Mouse (Mus musculus) T-cell, adult 66 days (primary cell): Measurements from ENCODE around the gene Gm6337. TPM values are rescaled to one million over a fixed set of nuclear protein-coding genes. Genes with fewer than 3 reads are reported as not detected.

Source experiments
- total RNA-seq, 2 experiments: library from RNA; stranded (reverse); gene quantifications; 3 replicates in 1 of 2; 4 replicates in 1 of 2; pipeline ENCODE4 v1.2.4; 2023

The Gm6337 gene
- not detected for total RNA-seq

GRCm38 (mm10) chr14:6058167-6058566 is at the start of gene Gm6337:
Gene Gm6337 (minus strand): TSS chr14:6058267.

GRCm38 (mm10) chr14:6093842-6094241 is 35.8 kb upstream of the Gm6337 start, which contains the start of gene Gm8206:
Gene Gm8206 (minus strand): TSS chr14:6093942.

Other genes starting within 250 kb of the Gm6337 start
- not detected for gene Gm3424, start 227.9 kb downstream of the Gm6337 start, total RNA-seq
- under 1 TPM in 1 of 2 experiments, not detected in 1; 0.83 TPM for gene Gm8237, start 177.9 kb downstream of the Gm6337 start, total RNA-seq
- not detected for gene Gm3248, start 96.5 kb downstream of the Gm6337 start, total RNA-seq
- gene Gm3453, start 79.1 kb downstream of the Gm6337 start, total RNA-seq, result not detected
- not detected for gene Gm8206, start 35.7 kb upstream of the Gm6337 start, total RNA-seq
- 1 to 10 TPM in 1 of 2 experiments, under 1 TPM in 1; 0.80 to 1.8 TPM for gene Gm3468, start 50.4 kb upstream of the Gm6337 start, total RNA-seq
- not detected for gene Gm3476, start 67.5 kb upstream of the Gm6337 start, total RNA-seq
- gene Gm21560, start 161.0 kb upstream of the Gm6337 start, total RNA-seq, result under 1 TPM in 1 of 2 experiments, not detected in 1; 0.33 TPM
- 1 to 10 TPM in 1 of 2 experiments, not detected in 1; 1.1 TPM for gene Gm3411, start 229.0 kb upstream of the Gm6337 start, total RNA-seq
- gene Gm21103, start 246.6 kb upstream of the Gm6337 start, total RNA-seq, result not detected